Mouse (Mus musculus) midbrain, postnatal 0 days (tissue): ENCODE data around the gene Ckap4. TPM values are rescaled to one million over a fixed set of nuclear protein-coding genes. Genes with fewer than 3 reads are reported as not detected.

Experiments used
- ATAC-seq: fragments of 200-750 bp; cut with Nextera tagmentation; 2 replicates; pipeline ENCODE4 v1.8.0; 2017; ENCODE audit warnings: moderate number of reproducible peaks, mild to moderate bottlenecking, moderate TSS enrichment, moderate library complexity; ENCODE audit not compliant: low FRiP score
- DNase-seq: peaks from one replicate; pipeline ENCODE4 v3.0.0-alpha.2; 2015; ENCODE audit warnings: low spot score
- H3K27ac ChIP-seq: fragments of 300-500 bp; sonication (generic); 2 replicates; pipeline ENCODE4 v1.5.1; 2014; ENCODE audit warnings: low read depth, mild to moderate bottlenecking, low read length, mixed read lengths
- H3K27me3 ChIP-seq: fragments of 300-500 bp; sonication (generic); 2 replicates; pipeline ENCODE4 v1.6.1; 2014; ENCODE audit warnings: low read length, control low read depth, mixed read lengths; ENCODE audit not compliant: insufficient read depth
- H3K36me3 ChIP-seq: fragments of 300-500 bp; sonication (generic); 2 replicates; pipeline ENCODE4 v1.6.1; 2014; ENCODE audit warnings: low read length, control low read depth, mixed read lengths; ENCODE audit not compliant: insufficient read depth
- H3K4me1 ChIP-seq: fragments of 300-500 bp; sonication (generic); 2 replicates; pipeline ENCODE4 v1.6.1; 2014; ENCODE audit warnings: mild to moderate bottlenecking, control low read depth, antibody characterized with exemption, low read length, mixed read lengths; ENCODE audit not compliant: insufficient read depth
- H3K4me2 ChIP-seq: fragments of 300-500 bp; sonication (generic); 2 replicates; pipeline ENCODE4 v1.6.1; 2014; ENCODE audit warnings: low read depth, mild to moderate bottlenecking, low read length, mixed read lengths; ENCODE audit not compliant: poor library complexity, severe bottlenecking
- H3K4me3 ChIP-seq: fragments of 300-500 bp; sonication (generic); 2 replicates; pipeline ENCODE4 v1.5.1; 2014; ENCODE audit warnings: low read depth, mild to moderate bottlenecking, low read length, moderate library complexity
- H3K9ac ChIP-seq: fragments of 300-500 bp; sonication (generic); replicated peaks from 2 replicates; pipeline ENCODE4 v1.6.1; 2014; ENCODE audit warnings: mild to moderate bottlenecking, low read length, moderate library complexity, mixed read lengths; ENCODE audit not compliant: poor library complexity, severe bottlenecking
- H3K9me3 ChIP-seq: fragments of 300-500 bp; sonication (generic); 2 replicates; pipeline ENCODE4 v1.6.1; 2016; ENCODE audit warnings: low read length, control low read depth
- CTCF ChIP-seq: IDR thresholded peaks from 2 replicates; pipeline ENCODE4 v1.5.1; 2016; ENCODE audit warnings: antibody characterized with exemption, mild to moderate bottlenecking
- WGBS: fragments of 180-500 bp; shearing (Covaris S2); extraction: QIAGEN DNeasy Blood & Tissue Kit; methylation state at CpG from one replicate; pipeline ENCODE4 v1.1.7; 2014; 5-methylcytosine and 5-hydroxymethylcytosine counted together
- polyA plus RNA-seq: library from polyadenylated mRNA; unstranded; fragments of >200 nt; fragmentation: Nextera tagmentation; extraction: Ambion mirVana; gene quantifications from 2 replicates; pipeline ENCODE4 v1.2.1, GENCODE M21; 2015
- total RNA-seq: library from RNA; depleted of rRNA; stranded (reverse); fragments of >200 nt; gene quantifications from 2 replicates; pipeline ENCODE4 v1.2.3, GENCODE M21; 2014

Gene Ckap4
- total and polyA plus RNA-seq, 2 experiments from 2014 or later = 52.3 to 52.7 TPM

GRCm38 (mm10) chr10:84576395-84577070 lies 42.7 kb upstream of the Ckap4 start, which contains the start of gene Tcp11l2:
TSS of gene Tcp11l2 (plus strand) at chr10:84576626.
- Histone ChIP-seq H3K36me3 (no peaks in the 10 kb centered on the region), H3K27me3 (no peaks in the 10 kb centered on the region), H3K27ac (peak within 1 kb of the TSS; percentile 48; the same call in 1 of the 2 replicates), H3K4me2 (peak within 1 kb of the TSS; percentile 91), H3K9ac (peak within 1 kb of the TSS; percentile 58), H3K4me1 (no peaks in the 10 kb centered on the region), H3K4me3 (peak within 1 kb of the TSS; percentile 80), H3K9me3 (no peaks in the 10 kb centered on the region)
- DNase-seq (peak; percentile 97), ATAC-seq (peak; percentile 97)
- under 1% methylated on average over 46 of the region's 46 CpGs for WGBS
- TF ChIP-seq CTCF = peak; percentile 30; the same call in 1 of the 2 replicates

DNA sequence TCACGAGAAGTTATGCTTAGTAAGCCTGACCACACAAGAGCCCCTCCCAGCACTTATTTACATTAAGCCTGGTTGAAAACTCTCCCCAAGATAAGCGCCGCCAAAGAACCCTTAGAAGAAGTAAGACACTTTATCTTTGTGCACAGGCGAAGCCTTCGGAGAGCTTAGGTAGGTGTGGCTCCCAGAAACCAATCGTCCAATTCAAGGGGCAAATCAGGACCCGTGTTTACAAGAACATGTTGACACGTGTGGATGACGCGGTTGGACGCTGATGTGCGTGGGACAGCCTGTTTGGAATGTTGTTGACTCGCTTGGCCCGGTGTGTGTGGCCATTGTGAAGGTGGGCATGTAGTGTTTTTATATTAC lies 42.1 kb upstream of the Ckap4 start:
- Histone ChIP-seq H3K4me1 (no peaks in the 10 kb centered on the region), H3K27ac (no peak overlapping the region), H3K36me3 (no peaks in the 10 kb centered on the region), H3K27me3 (no peaks in the 10 kb centered on the region), H3K4me3 (peak overlapping the region; percentile 80), H3K9me3 (no peaks in the 10 kb centered on the region), H3K9ac (peak overlapping the region; percentile 58; the same call in 1 of the 2 replicates), H3K4me2 (peak overlapping the region; percentile 91)
- under 1% methylated on average over 14 of the region's 14 CpGs for WGBS
- no peak for TF ChIP-seq CTCF
- ATAC-seq (peak; percentile 85), DNase-seq (peak; percentile 90)

DNA sequence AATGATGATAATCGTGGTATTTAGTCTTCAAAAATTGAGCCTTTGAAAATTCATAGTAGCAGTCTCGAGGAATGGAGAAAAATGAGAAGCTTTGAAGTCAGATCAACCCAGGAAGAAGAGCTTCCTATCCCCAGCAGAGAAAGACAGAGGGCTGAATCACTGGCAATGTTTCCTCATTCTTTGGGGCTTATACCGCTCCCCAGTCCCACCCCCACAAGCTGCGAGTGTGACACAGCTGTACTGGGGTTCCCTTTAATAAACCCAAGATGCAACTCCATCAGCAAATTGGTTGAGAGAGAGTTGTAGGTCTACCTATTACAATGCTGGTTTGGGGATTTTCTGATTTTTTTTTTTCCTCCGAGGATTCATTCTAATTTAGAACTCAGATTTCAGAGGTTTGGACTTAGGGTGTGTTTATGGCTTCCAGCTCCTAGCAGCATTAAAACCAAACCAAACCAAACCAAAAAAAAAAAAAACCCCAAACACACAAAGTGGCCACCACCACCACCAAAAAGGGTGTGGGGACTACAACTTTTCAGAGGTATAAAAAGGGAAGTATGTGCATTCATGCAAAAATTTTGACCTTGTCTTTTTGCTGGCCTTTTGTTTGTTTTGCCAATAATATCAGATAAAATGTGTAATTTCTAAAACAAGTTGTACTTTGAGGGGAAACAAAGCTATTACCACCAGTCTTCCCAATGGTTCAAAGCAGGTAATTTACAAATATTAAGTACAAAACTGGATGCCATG lies 40.0 kb upstream of the Ckap4 start:
- H3K4me2 ChIP-seq = no peak overlapping the region
- no peak overlapping the region for H3K4me3 ChIP-seq
- no peak for TF ChIP-seq CTCF
- ATAC-seq (no peak), DNase-seq (no peak)
- 59% methylated on average over 5 of the region's 5 CpGs for WGBS
- H3K9me3 ChIP-seq = no peaks in the 10 kb centered on the region
- H3K27me3 ChIP-seq = no peaks in the 10 kb centered on the region
- H3K36me3 ChIP-seq = no peaks in the 10 kb centered on the region
- H3K4me1 ChIP-seq = no peaks in the 10 kb centered on the region
- no peak overlapping the region for H3K27ac ChIP-seq
- H3K9ac ChIP-seq = no peak overlapping the region

DNA sequence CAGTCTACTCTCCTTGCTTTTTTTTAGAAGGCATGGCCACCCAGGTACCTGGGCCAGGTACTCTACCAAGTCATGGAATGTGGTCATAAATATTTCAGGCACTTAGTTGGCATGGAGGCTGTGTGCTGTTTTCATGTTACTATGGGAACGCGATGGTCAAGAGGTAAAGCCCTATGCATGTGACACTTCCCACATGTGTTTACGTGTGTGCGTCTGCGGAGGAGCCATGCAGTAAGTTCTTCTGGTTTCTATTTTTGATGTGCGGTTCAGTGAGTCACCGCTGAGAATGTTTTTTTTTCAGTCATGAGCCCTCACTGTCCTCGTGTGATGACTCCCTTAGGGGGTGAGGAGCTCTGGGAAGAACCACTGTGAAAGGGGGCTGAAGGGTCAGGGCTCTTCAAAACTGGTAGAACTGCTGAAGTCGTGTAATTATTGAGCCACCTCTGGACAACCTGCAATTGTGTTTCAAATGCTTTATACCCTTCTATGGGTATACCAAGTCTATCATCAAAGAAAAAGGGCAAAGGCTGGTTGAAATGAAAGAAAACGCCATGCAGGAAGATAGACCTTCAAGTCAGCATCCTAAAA lies 37.3 kb upstream of the Ckap4 start:
- no peak for ATAC-seq
- H3K27ac ChIP-seq = no peak overlapping the region
- H3K9me3 ChIP-seq = no peaks in the 10 kb centered on the region
- H3K27me3 ChIP-seq = no peaks in the 10 kb centered on the region
- DNase-seq = no peak
- H3K4me2 ChIP-seq = no peak overlapping the region
- 85% methylated on average over 10 of the region's 10 CpGs for WGBS
- no peak overlapping the region for H3K4me3 ChIP-seq
- H3K9ac ChIP-seq = no peak overlapping the region
- no peaks in the 10 kb centered on the region for H3K4me1 ChIP-seq
- no peaks in the 10 kb centered on the region for H3K36me3 ChIP-seq
- TF ChIP-seq CTCF = no peak

DNA sequence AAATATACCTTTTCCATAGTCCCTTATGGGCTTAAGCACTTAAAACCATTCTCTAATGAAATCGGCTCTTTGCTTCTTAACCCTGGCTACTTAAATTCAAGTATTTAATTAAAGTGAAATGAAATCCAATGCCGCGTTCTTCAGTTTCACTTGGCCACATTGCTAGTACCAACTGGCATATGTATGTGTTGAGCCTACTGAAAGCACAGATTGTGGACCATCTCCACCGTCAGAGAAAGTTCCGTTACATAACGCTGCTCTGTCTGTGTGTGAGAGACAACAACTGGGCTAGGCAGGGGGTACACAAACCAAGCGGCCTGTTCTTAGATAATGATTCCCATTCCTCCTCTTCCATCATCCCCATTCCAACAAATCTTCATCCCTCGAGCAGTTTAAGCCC lies 30.6 kb upstream of the Ckap4 start:
- Histone ChIP-seq H3K36me3 (no peaks in the 10 kb centered on the region), H3K4me1 (no peaks in the 10 kb centered on the region), H3K4me2 (no peak overlapping the region), H3K27ac (no peak overlapping the region), H3K27me3 (no peaks in the 10 kb centered on the region), H3K9me3 (no peaks in the 10 kb centered on the region), H3K9ac (no peak overlapping the region), H3K4me3 (no peak overlapping the region)
- TF ChIP-seq CTCF = no peak
- 83% methylated on average over 8 of the region's 8 CpGs for WGBS
- ATAC-seq (no peak), DNase-seq (no peak)
